Mouse (Mus musculus) heart, adult 2 months (tissue): ENCODE data around the gene Wdr60. TPM values are rescaled to one million over a fixed set of nuclear protein-coding genes. Genes with fewer than 3 reads are reported as not detected.

Experiments
- DNase-seq, 2 experiments: peaks; one replicate each; pipeline ENCODE4 v3.0.0; 2021
- H3K27ac ChIP-seq: fragments of 200-600 bp; 2 replicates; pipeline ENCODE4 v1.8.1; 2022
- H3K27me3 ChIP-seq: fragments of 200-500 bp; 2 replicates; pipeline ENCODE4 v1.6.1; 2012; ENCODE audit warnings: mild to moderate bottlenecking, low read length, inconsistent platforms, mixed read lengths; ENCODE audit not compliant: control insufficient read depth, insufficient read depth
- H3K36me3 ChIP-seq: fragments of 200-500 bp; 2 replicates; pipeline ENCODE4 v1.6.1; 2012; ENCODE audit warnings: low read length, inconsistent platforms; ENCODE audit not compliant: control insufficient read depth, insufficient read depth
- H3K4me1 ChIP-seq: fragments of 200-500 bp; 2 replicates; pipeline ENCODE4 v1.6.1; 2011; ENCODE audit warnings: low read length; ENCODE audit not compliant: control insufficient read depth, insufficient read depth
- H3K4me3 ChIP-seq: fragments of 200-600 bp; 2 replicates; pipeline ENCODE4 v1.8.1; 2022
- H3K79me2 ChIP-seq: fragments of 200-500 bp; replicated peaks from 2 replicates; pipeline ENCODE4 v1.6.1; 2012; ENCODE audit warnings: mild to moderate bottlenecking, inconsistent platforms, low read length, moderate library complexity, mixed read lengths; ENCODE audit not compliant: control insufficient read depth, insufficient read depth
- H3K9ac ChIP-seq: fragments of 200-500 bp; 2 replicates; pipeline ENCODE4 v1.6.1; 2012; ENCODE audit warnings: low read depth, mild to moderate bottlenecking, control low read depth, inconsistent platforms, low read length, mixed read lengths
- CTCF ChIP-seq: fragments of 200-600 bp; IDR thresholded peaks from 2 replicates; pipeline ENCODE4 v1.8.1; 2022; ENCODE audit warnings: antibody characterized with exemption, mild to moderate bottlenecking, moderate library complexity
- EP300 ChIP-seq: fragments of 200-500 bp; IDR thresholded peaks from 2 replicates; pipeline ENCODE4 v1.6.1; 2011; ENCODE audit warnings: low read depth, low read length, control low read depth; ENCODE audit not compliant: insufficient read depth
- POLR2A ChIP-seq: fragments of 200-500 bp; IDR thresholded peaks from 2 replicates; pipeline ENCODE4 v1.6.1; 2011; ENCODE audit warnings: mild to moderate bottlenecking, low read depth, low read length, control low read depth; ENCODE audit not compliant: insufficient read depth
- WGBS: fragments of 180-500 bp; shearing (Covaris S2); methylation state at CpG from one replicate; pipeline ENCODE4 v1.1.7; 2018; 5-methylcytosine and 5-hydroxymethylcytosine counted together
- intact Hi-C: fragments of 180-260 bp; cut with DNase I; formaldehyde crosslinking; loops from one replicate; pipeline ENCODE4 v1.15.1; 2025
- polyA plus RNA-seq: library from polyadenylated mRNA; depleted of rRNA; stranded (reverse); fragments of >200 nt; gene quantifications from 2 replicates; pipeline ENCODE4 v1.2.3, GENCODE M21; 2012
- total RNA-seq, 2 experiments: library from RNA; stranded (reverse); gene quantifications; 2 replicates each; pipeline ENCODE4 v1.2.3; 2021

Gene Wdr60
- total and polyA plus RNA-seq, 3 experiments: 2.3 to 2.4 (median 2.4) TPM

- H3K4me3 ChIP-seq: no peak overlapping the region
- H3K79me2 ChIP-seq: no peaks in the 10 kb centered on the region
- intact Hi-C loops: no loop called here
- TF ChIP-seq CTCF (no peak), POLR2A (no peak), EP300 (no peak)
- H3K4me1 ChIP-seq: no peaks in the 10 kb centered on the region
- no peaks in the 10 kb centered on the region for H3K27me3 ChIP-seq
- H3K27ac ChIP-seq: no peak overlapping the region
- no peak for DNase-seq
- no peaks in the 10 kb centered on the region for H3K36me3 ChIP-seq
- no peak overlapping the region for H3K9ac ChIP-seq
Observed at GRCm38 (mm10) chr12:116194641-116195040, 68.2 kb downstream of the Wdr60 start.

GRCm38 (mm10) chr12:116193952-116194351 lies 68.9 kb downstream of the Wdr60 start:
- 63% methylated on average over 6 of the region's 6 CpGs for WGBS
- TF ChIP-seq EP300 (no peak), POLR2A (no peak)
- H3K27ac ChIP-seq: no peak overlapping the region
- H3K9ac ChIP-seq: no peak overlapping the region
- H3K27me3 ChIP-seq: no peaks in the 10 kb centered on the region
- intact Hi-C loops: no loop called here
- H3K79me2 ChIP-seq: no peaks in the 10 kb centered on the region
- no peak overlapping the region for H3K4me3 ChIP-seq
- no peaks in the 10 kb centered on the region for H3K4me1 ChIP-seq
- DNase-seq: no peak
- H3K36me3 ChIP-seq: no peaks in the 10 kb centered on the region

- Histone ChIP-seq H3K36me3 (no peaks in the 10 kb centered on the region), H3K4me3 (no peak overlapping the region), H3K79me2 (no peaks in the 10 kb centered on the region), H3K4me1 (no peaks in the 10 kb centered on the region), H3K27me3 (no peaks in the 10 kb centered on the region), H3K9ac (no peak overlapping the region), H3K27ac (no peak overlapping the region)
- no peak for DNase-seq
- WGBS: 79% methylated on average over 6 of the region's 6 CpGs
- intact Hi-C loops: no loop called here
- TF ChIP-seq POLR2A: no peak
- TF ChIP-seq CTCF: no peak
- TF ChIP-seq EP300: no peak
Observed at GRCm38 (mm10) chr12:116183212-116183935, 79.4 kb downstream of the Wdr60 start.

- Histone ChIP-seq H3K9ac (no peak overlapping the region), H3K4me3 (no peak overlapping the region), H3K4me1 (no peaks in the 10 kb centered on the region), H3K36me3 (no peaks in the 10 kb centered on the region), H3K79me2 (no peaks in the 10 kb centered on the region), H3K27ac (no peak overlapping the region), H3K27me3 (no peaks in the 10 kb centered on the region)
- DNase-seq: no peak
- intact Hi-C loops: no loop called here
- TF ChIP-seq EP300: no peak
Observed at GRCm38 (mm10) chr12:116182376-116182775, 80.4 kb downstream of the Wdr60 start.

GRCm38 (mm10) chr12:116181436-116182050 lies 81.3 kb downstream of the Wdr60 start:
- no peak overlapping the region for H3K27ac ChIP-seq
- H3K27me3 ChIP-seq: no peaks in the 10 kb centered on the region
- no peak for DNase-seq
- H3K4me3 ChIP-seq: no peak overlapping the region
- WGBS: 67% methylated on average over 4 of the region's 4 CpGs
- H3K9ac ChIP-seq: no peak overlapping the region
- no peak for TF ChIP-seq EP300
- TF ChIP-seq CTCF: no peak
- TF ChIP-seq POLR2A: no peak
- H3K4me1 ChIP-seq: no peaks in the 10 kb centered on the region
- H3K36me3 ChIP-seq: no peaks in the 10 kb centered on the region
- intact Hi-C loops: no loop called here
- no peaks in the 10 kb centered on the region for H3K79me2 ChIP-seq

- TF ChIP-seq EP300 (no peak), CTCF (peak; percentile 49), POLR2A (no peak)
- DNase-seq: no peak
- 78% methylated on average over 3 of the region's 3 CpGs for WGBS
- intact Hi-C loops: no loop called here
- Histone ChIP-seq H3K36me3 (no peaks in the 10 kb centered on the region), H3K9ac (no peak overlapping the region), H3K79me2 (no peaks in the 10 kb centered on the region), H3K4me3 (no peak overlapping the region), H3K27me3 (no peaks in the 10 kb centered on the region), H3K4me1 (no peaks in the 10 kb centered on the region), H3K27ac (no peak overlapping the region)
Observed at GRCm38 (mm10) chr12:116176930-116177329, 85.9 kb downstream of the Wdr60 start.
